Mouse (Mus musculus) left cerebral cortex, adult 8-10 months (tissue): ENCODE data around the gene Zfpm1. TPM values are rescaled to one million over a fixed set of nuclear protein-coding genes. Genes with fewer than 3 reads are reported as not detected.
"Not testable (repeated sequence)": the region's sequence is repeated elsewhere in the genome, so short reads cannot be mapped to it uniquely, and the experiment has no call there.

ENCODE experiments used
- DNase-seq, 2 experiments: peaks; one replicate each; pipeline ENCODE4 v3.0.0; 2022; ENCODE audit warnings: low spot score in 2 of 2
- total RNA-seq, 4 experiments: library from RNA; stranded (reverse); gene quantifications; 2 replicates each; pipeline ENCODE4 v1.2.4; 2022

The Zfpm1 gene
- total RNA-seq, 4 experiments from 2014 or later = 38.9 to 50.1 (median 44.4) TPM

DNA sequence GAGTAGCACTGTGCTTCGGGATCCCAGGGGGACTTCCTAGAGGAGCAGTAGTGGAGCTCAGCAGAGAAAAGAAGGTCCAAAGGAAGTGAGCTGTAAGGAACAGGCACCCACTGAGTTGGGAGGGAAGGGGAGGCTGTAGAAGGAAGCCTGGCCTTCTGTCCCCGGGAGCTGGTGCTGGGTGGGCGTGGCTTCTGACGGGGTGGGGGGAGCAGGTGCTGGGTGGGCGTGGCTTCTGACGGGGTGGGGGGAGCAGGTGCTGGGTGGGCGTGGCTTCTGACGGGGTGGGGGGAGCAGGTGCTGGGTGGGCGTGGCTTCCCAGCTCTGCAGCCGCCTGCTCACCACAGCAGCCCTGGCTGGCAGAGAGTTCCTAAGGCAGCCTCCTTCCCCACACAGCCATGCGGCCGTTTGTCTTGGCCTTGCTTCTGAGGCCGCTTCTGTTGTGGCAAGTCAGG lies 42.0 kb downstream of the Zfpm1 start:
- not testable (repeated sequence) for DNase-seq

DNA sequence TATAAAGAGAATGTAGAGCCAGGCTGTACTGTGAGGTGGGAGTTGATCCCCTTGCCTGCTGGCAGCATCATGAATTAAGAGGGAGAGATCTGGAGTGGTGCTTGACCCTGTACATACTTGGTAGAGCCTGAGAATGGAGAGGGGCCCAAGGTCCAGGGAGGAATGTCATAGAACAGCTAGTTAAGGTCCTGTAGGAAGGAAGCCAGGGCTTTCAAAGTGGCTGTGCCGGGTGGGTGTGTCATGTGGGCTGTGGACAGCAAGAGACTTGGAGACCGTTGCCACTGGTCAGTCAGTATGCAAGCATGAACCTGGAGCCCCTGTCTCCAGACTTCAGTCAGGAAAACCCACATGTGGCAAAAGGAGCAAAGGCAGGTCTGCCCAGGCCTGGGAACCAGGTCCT lies 43.3 kb downstream of the Zfpm1 start:
- DNase-seq = no peak

DNA sequence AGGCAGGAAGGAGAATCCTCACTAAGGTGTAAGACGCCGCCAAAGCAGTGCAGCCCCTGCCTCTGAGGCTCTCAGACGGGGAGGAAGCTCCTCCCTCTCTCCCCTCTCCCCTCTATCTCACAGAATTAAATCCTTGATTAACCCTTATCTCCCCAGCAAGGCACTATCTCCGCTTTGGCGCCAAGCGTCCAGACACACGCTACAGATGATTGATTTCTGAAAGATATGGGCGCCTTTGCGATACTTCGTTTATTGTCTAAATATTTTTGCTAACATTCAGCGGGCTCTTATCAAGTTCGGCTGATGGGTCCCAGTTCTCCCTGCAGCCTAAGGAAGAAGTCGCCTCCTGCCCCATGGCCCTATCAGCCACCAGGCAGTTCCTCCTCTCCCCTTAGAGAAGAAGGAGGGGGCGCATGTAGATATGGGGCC lies 44.2 kb downstream of the Zfpm1 start:
- no peak for DNase-seq

DNA sequence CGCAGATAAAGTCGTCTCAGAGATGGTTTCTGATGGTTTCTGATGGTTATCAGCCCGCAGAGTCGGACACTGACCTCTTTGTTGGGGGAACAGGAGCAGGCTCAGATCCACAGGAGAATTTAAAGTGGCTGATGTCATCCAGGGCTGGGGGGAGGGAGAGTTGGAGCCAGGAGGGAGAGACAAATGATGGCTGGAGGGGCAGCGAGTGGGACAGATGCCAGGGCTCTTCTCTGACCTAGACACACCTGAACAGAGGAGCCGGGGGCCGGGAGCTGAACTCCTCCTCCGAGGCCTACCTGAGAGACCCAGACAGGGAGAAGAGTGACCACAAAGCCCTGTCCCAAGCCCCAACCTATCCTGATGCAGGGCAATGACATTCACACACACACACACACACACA lies 47.1 kb downstream of the Zfpm1 start:
- no peak for DNase-seq

DNA sequence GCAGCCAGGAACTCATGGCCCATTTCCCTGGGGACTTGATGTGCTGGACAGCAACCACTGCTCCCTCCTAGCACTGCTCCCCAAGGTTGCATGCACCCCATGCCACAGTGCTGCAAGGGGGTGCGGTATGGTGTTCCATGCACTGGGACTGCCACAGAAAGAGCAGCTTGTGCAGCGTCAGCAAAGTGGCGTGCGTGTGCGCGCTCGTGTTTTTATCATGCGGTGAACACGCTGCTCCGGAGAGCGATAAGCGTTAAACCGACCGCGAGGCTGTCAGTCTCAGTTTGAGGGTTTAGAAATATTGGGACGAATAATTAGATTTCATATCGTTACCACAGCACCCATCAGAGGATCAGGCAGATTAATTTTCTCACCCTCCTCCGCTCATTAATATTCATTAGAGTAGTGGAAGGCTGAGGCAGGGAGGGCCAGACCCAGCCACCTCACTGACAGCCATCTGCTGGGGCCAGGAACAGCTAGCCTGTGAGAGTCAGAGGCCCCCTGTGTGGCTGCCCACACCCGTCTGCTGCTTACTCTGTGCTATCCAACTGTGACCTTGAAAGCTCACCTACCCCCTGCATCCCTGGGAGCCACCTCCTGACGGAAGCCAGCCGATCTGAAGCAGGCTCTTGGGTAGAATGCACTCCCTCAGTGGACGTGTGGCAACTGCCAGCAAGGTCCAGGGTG lies 47.8 kb downstream of the Zfpm1 start:
- DNase-seq = no peak

DNA sequence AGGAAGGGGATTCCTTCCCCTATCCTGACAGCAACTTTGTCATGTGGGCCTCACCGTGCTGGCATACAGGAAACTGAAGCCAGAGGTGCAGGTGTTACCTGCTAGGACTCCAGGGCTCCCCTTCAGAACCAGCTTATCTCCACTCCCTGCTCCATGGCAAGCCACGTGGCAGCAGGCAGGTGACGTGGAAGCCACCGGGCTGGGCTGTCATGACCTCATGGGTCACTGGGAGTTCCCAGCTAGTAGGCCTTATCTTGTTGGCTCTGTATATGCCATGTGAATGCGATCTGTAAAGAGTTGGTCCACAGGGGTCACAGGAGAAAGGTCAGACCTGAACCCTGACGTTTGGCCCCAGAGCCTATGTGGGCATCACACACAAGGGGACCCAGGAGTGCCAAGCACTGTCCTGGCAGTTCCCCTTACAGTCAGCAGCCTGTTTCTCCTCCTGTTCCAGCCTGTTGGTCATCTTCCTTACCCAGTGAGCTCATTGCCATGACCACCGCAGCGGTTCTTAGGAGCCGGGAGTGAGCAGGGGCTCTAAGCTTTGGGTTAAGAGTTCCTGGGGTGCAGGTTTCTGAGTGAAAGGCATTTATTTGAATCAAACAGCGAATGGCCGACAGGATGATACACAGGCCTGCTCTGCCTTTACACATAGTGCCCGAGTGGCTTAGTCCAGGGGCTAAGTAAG lies 48.6 kb downstream of the Zfpm1 start:
- no peak for DNase-seq

DNA sequence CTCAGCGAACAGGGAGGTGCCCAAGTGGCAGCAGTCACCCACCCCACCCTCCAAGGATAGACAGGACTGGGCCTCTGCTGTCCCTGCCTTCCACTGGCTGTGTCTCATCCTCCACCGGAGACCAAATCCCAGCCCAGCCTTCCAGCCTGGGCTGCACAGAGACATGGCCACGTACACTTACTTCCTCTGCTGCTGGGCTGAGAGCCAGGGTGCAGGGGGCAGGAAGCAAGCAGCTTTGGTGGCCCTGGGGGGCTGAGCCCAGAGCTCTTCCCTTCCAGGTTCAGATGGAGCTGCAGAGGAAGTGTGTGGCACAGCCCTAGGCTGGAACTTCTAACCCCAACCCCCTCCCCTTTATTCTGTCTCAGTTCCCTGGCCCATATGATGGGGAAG lies 49.2 kb downstream of the Zfpm1 start:
- no peak for DNase-seq

DNA sequence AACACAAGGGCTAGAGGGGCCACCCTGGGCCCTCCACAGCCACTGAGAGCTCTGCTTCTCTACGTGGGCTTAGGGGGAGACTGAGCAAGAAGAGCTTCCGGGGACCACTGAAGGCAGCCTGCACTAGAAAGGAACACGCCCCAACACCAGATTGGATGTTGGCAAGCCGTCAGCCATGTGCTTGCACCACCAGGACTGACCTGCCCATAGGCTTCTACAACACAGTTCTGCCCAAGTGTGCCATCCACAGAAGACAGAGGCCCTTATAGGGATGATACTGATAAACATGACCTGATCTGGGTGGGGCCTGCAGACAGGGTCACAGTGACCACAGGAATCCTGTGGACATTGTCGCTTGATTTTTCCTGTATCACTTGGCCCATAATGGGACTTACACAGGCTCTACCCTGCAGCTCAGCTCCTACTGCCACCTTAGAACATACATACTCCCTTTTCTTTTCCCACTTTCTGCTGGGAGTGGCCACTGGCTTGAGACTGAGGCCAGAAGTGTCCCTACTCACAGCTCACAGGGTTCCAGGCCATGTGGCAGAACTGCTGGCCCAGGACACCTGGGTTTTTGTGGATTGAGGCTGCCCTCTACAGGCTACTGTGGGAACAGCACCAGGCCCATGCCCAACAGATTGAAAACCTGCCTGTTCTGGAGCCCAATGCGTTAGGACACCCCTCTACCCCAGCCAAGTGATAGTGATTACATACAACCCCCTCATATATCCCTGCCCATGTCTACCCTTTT lies 51.0 kb downstream of the Zfpm1 start:
- peak; percentile 63 to 87 for DNase-seq

DNA sequence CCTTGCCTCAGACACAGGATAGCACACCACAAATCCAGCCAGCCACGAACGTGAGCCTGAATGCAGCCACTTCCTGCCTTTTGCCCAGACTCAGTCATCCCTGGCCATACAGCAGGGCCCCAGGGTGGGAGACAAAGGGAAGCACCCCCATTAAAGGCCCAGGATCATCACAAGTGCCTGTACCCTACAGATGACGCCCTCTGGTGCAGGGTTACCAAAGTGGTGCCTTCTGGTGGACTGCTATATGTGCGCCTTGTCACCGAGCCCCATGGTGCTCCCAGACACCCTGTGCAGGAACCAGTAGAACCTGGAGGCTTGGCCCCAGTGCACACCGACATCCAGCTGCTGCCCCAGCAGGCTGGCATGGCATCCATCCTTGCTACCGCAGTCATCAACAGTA lies 51.6 kb downstream of the Zfpm1 start:
- DNase-seq = no peak

DNA sequence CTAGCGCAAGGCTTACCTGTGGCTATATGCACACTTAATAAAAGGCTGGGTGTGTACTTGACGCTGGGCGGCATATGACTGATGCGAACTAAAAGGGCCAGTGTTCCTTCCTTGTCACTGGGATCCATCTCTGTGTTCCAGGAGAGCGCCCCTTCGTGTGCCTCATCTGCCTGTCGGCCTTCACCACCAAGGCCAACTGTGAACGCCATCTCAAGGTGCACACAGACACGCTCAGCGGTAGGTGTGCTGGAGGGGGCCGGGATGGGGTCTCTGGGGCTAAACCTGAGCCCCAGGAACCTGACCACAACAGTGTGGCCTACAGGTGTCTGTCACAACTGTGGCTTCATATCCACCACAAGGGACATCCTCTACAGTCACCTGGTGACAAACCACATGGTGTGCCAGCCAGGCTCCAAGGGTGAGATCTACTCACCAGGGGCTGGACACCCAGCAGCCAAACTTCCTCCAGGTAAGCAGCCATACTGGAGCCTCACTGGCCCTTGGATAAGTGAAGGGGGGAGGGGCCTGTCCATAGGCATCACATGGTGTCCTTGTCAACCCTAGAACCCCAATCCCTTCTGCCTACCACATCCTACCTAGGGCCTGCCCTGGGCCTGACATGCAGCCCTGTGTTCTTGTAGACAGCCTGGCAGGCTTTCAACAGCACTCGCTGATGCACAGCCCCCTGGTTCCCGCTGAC lies 53.0 kb downstream of the Zfpm1 start:
- no peak for DNase-seq

DNA sequence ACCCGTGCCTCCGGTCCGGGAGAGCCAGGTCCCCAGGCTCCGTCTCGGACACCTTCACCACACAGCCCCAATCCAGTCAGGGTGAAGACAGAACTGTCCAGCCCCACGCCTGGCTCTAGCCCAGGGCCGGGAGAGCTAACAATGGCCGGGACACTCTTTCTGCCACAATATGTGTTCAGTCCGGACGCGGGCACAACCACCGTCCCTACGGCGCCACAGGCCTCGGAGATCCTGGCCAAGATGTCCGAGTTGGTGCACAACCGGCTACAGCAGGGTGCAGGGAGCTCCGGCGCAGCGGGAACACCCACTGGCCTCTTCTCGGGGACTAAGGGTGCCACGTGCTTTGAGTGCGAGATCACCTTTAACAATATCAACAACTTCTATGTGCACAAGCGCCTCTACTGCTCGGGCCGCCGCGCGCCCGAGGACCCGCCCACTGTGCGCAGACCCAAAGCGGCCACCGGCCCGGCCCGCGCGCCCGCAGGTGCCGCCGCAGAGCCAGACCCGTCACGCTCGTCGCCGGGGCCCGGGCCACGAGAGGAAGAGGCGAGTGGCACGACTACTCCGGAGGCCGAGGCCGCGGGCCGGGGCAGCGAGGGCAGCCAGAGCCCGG lies 53.8 kb downstream of the Zfpm1 start:
- DNase-seq = no peak

DNA sequence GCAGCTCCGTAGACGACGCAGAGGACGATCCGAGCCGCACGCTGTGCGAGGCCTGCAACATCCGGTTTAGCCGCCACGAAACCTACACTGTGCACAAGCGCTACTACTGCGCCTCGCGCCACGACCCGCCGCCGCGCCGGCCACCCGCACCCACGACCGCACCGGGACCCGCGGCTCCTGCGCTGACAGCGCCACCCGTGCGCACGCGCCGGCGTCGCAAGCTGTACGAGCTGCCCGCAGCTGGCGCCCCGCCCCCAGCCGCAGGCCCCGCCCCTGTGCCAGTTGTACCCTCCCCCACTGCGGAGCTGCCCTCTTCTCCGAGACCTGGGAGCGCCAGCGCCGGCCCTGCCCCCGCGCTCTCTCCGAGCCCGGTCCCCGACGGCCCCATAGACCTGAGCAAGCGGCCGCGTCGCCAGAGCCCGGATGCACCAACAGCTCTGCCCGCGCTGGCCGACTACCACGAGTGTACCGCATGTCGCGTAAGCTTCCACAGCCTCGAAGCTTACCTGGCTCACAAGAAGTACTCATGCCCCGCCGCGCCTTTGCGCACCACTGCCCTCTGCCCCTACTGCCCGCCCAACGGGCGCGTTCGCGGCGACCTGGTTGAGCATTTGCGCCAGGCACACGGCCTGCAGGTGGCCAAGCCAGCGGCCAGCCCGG lies 54.4 kb downstream of the Zfpm1 start:
- DNase-seq = no peak

DNA sequence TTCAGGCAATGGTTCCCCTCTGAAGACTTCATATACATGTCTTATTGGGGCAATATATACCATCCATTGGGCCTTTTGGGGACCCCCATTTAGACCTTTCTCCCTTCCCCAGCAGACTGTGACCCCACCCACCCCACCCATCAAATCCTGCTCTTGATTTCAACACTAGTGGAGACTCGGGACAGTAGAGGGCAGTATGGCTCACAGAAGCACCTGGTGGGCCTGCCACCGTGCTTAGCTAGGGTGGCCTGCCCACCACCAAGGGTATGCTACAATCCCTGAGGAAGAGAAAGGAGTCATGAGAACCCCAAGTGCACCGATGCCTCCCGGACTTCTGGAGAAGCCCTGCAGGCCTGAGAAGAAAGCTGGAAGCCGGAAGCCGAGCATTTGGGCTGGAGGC lies 56.9 kb downstream of the Zfpm1 start:
- DNase-seq = no peak

DNA sequence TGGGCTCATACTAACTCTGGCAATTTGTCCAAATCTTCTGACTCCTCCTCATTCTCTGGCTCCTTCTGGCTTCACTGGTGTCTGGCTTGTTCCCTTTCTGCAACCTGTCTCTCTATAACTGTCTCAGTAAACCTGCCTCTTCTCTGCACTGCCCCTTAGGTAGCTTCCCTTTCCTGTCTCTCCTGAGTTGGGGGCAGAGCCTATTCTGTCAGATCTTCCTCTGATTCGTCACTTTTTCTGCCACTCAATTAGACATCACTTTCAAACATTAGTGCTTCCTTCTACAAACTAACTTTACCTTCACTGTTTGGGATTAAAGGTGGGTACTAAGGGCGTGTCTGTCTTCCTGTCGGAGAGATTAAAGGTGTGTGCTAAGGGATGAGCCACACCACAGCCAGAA lies 58.8 kb downstream of the Zfpm1 start:
- no peak for DNase-seq

DNA sequence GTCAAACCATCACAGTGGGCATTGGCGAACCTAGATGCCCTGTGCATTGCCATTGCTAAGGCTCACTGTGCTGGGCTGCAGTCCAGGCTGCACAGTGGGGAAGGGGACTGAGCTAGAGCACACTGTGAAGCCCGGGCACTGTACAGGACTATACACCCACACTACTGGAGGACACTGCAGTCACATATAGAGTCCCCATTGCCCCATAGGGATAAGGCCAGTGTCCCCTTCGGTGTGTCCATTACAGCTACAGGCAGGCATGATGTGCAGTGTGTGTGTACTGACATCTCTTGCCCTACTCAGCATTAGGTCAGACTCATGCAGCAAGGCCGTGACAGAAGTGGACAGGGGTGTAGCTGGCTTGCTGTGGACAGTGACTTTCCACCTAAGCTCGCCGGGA lies 59.8 kb downstream of the Zfpm1 start:
- DNase-seq = no peak

DNA sequence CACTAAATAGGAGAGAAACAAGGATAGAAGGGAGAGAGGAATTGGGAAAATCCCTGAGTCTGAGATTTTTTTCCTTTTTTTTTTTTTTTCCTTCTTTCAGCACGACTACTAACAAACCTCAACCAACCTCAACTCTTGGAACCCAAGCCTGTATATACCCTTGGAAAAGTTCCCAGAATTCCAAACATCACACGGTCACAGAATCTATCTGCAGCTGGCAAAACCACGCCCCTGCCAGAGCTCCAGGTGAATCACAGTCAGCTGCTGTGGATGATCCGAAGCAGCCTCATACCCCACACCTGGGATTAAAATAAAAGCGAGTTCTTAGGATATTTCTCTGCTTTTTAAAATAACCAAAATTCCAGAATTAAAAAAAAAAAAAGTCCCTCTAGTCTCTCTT lies 60.4 kb downstream of the Zfpm1 start:
- DNase-seq = no peak

DNA sequence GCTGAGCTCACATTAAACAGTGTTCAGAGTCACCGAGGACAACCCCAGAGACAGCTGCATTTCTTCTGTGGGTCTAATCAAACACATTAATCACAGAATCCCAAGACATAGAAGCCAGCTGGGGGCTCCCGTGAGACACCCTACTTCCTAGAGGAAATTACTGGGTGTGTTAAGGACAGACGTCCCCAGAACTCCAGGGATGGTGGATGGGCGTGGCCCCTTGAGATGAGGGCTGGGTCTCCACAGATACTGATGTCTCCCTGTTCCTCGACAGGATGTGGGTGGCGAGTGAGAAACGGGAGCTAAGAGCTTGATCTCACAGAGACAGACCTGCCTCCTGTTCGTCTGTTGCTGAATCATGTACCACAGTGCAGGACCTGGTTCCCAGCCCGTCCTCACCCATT lies 60.9 kb downstream of the Zfpm1 start:
- peak; percentile 56 to 61 for DNase-seq

DNA sequence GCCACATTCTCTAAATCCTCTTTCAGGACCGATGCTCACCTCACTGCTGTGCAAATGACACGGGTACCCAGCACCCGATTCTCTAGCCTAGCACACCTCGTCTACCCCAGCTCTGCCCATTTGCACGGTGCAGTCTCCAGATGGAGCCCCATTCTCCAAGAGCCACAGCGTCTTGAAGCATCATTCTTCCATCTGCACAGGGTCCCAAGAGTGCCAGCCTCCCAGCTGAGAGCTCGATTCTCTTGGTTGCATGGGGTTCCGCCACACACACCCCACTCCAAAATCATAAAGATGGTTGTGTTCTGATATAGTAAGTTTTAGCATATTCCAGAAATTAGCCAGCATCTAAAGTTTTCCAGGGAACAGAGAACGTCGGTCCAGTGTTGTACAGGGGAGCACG lies 61.4 kb downstream of the Zfpm1 start:
- DNase-seq = no peak

DNA sequence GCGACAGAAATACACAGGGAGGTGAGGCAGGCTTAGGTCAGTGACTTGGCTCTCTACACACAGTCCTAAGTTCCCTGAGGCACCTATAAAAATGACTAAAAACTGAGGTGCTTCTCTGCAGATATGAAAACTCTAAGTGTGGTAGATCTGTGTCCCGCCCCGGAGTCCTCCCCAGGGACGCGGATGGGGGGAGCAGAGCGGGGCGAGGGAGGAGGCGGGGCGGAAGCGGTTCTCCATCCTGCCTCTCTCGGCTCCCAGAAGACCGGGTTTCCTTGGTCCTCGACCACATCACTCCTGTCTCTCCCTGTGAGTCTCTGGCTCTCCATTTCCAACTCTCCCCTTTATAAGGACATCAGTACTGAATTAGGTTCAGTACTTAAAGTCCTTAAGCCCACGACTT lies 61.8 kb downstream of the Zfpm1 start:
- DNase-seq = no peak

DNA sequence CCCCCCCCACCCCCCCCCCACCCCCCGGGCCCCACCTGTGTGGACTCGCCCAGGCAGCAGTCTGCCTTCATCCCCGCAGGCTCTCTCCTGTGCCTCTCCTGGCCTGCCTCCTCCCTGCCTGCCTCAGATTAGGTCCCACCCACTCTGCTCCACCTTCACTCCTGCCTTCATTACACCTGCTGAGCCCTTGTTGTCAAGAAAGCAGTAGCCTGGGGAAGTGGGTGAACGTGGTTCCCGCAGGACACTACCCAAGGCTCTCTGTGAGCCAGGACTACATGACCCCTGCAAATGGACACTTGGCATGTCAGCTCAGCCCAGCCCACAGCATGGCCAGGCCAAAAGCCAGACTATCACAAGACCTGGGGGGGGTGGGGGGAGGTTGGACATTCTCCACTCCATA lies 62.3 kb downstream of the Zfpm1 start:
- no peak for DNase-seq
